Mouse (Mus musculus) lung, postnatal 0 days (tissue): ENCODE data around the gene Gpr45.

Experiments
- CTCF ChIP-seq: IDR thresholded peaks from 2 replicates; pipeline ENCODE4 v1.5.1; 2016; ENCODE audit warnings: antibody characterized with exemption, mild to moderate bottlenecking
- EP300 ChIP-seq: IDR thresholded peaks from 2 replicates; pipeline ENCODE4 v1.6.1; 2016; ENCODE audit warnings: antibody characterized with exemption, mild to moderate bottlenecking, control low read depth

DNA sequence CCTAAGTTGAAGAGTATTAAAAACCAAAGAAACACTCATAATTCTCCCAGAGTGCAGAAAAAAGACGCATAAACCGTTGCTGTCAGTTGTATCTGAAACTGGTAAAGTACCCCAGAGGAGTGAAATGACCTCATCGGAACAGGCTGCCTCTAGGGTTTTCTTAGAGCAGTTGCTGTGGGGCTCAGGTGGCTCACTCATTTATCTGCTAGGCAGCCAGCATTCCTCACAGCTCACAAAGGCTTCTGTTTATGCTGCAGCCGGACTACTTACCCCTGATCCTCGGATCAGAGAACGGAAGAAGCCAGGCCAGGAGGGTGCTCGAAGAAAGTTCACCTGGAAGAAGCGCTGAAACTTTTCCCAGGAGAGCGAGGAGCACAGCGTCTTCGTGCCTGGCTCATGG is 47.5 kb upstream of the Gpr45 start:
- TF ChIP-seq EP300 (no peak), CTCF (no peak)
